Mouse (Mus musculus): ENCODE measurements around the gene Map2k7. TPM values are rescaled to one million over a fixed set of nuclear protein-coding genes. Genes with fewer than 3 reads are reported as not detected.

Gene Map2k7
- total RNA-seq, 2 experiments from 2014 or later: 85.7 to 87.5 TPM

Other genes with a start within 250 kb of the Map2k7 start
- gene Cd209f, start 132.9 kb upstream of the Map2k7 start, total RNA-seq (2021): under 1 TPM in 1 of 2 experiments, not detected in 1; 0.48 TPM
- gene Cd209g, start 104.6 kb upstream of the Map2k7 start, total RNA-seq (2021): not detected
- gene Evi5l, start 72.2 kb upstream of the Map2k7 start, total RNA-seq (2021): 100 to 1,000 TPM; 106 to 108 TPM
- 10 to 100 TPM; 37.7 to 41.3 TPM for gene Prr36, start 21.3 kb upstream of the Map2k7 start, total RNA-seq (2021)
- not detected for gene Lrrc8e, start 11.9 kb upstream of the Map2k7 start, total RNA-seq (2021)
- gene Gm49320, start 125 bp downstream of the Map2k7 start, total RNA-seq (2021): under 1 TPM; 0.23 to 0.57 TPM
- 1 to 10 TPM; 6.4 to 7.8 TPM for gene Tgfbr3l, start 9.5 kb downstream of the Map2k7 start, total RNA-seq (2021)
- gene Snapc2, start 14.3 kb downstream of the Map2k7 start, total RNA-seq (2021): 10 to 100 TPM; 32.4 to 33.2 TPM
- gene Ctxn1, start 20.5 kb downstream of the Map2k7 start, total RNA-seq (2021): 100 to 1,000 TPM; 607 to 649 TPM
- 10 to 100 TPM; 60.4 to 66.8 TPM for gene Timm44, start 37.2 kb downstream of the Map2k7 start, total RNA-seq (2021)
- 10 to 100 TPM; 21.8 to 28.1 TPM for gene Ccl25, start 86.5 kb downstream of the Map2k7 start, total RNA-seq (2021)
- 10 to 100 TPM; 72.2 to 76.6 TPM for gene Elavl1, start 86.7 kb downstream of the Map2k7 start, total RNA-seq (2021)